Mouse (Mus musculus) megakaryocyte, embryonic 14.5 days (primary cell): ENCODE measurements at regions not wholly inside any gene's neighbourhood (a gene's known extent, or its start where the extent isn't known, plus 50 kb on each side); places are given as distances from the start of the nearest gene placed in this dataset.

Experiments used
- FLI1 ChIP-seq: IDR thresholded peaks from 2 replicates; pipeline ENCODE4 v1.6.1; 2012; ENCODE audit warnings: low read length, inconsistent platforms, mixed read lengths
- GATA1 ChIP-seq: IDR thresholded peaks from 3 replicates; pipeline ENCODE4 v1.6.1; 2012; ENCODE audit warnings: mixed read lengths, low read length, inconsistent platforms, borderline replicate concordance

GRCm38 (mm10) chr9:61280856-61281582 is 91.1 kb upstream of the Tle3 start:
- TF ChIP-seq GATA1: no peak
- no peak for TF ChIP-seq FLI1
